9 mouse cellular contexts compared by ENCODE assay signal in the genomic region with DNA sequence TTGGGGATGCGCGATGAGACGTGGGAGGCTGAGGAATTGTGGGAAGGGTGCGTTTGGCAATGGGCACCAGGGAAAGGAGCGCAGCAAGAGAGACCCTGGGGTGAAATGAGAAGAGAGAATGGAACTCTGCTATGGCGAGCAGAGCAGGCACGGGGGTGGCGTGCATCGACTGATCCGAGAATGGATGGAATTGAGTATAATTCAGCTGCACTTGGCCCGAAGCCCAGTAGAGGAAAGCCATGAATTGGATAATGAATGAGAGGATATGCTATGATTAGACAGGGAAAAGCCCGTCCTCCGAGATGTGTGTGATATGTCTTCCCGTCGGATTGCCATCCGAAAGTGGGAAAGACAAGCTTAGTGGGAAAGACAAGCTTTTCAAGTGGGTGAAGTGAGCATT. TPM values are rescaled to one million over a fixed set of nuclear protein-coding genes. Genes with fewer than 3 reads are reported as not detected.
DNase-seq lines count a peak whose midpoint lies in the region; ATAC-seq and TF ChIP-seq lines count a peak whose summit lies in the region.
"Had no signal": no experiment of that assay in that cellular context is flagged by ENCODE, and none has a peak within 500 bp of the region (broad histone marks: within the 10 kb centered on the region; RNA-seq: fewer than 3 reads in every experiment).

No protein-coding gene starts in this region.

- ATAC-seq in forebrain, embryonic 14.5 days: peak; percentile 54
- ATAC-seq in lung, postnatal 0 days: no peak
- ATAC-seq in megakaryocyte progenitor cell, adult 5-6 weeks (replicated peaks; ENCODE audit: poor library complexity): no peak
- ATAC-seq in activated CD4-positive, CD25-positive, alpha-beta regulatory T cell, adult 4 months: no peak

- H3K9me3 ChIP-seq in forebrain, embryonic 14.5 days (replicated peaks; ENCODE audit: control insufficient read depth, low read length): no peaks in the 10 kb centered on the region
- peaks cover 3% of the 10 kb centered on the region; the same call in 1 of the 2 replicates for H3K9me3 ChIP-seq in forebrain, embryonic 10.5 days
- H3K9me3 ChIP-seq in lung, postnatal 0 days (ENCODE audit: low read length): no peaks in the 10 kb centered on the region

- DNase-seq in forebrain, embryonic 14.5 days (ENCODE audit: low spot score): peak; percentile 72
- DNase-seq in forebrain, embryonic 10.5 days (ENCODE audit: extremely low spot score, low spot score): no peak
- peak; percentile 19 for DNase-seq in lung, postnatal 0 days (ENCODE audit: low spot score)
- no peak for DNase-seq in lung, adult 18-20 months
- DNase-seq in layer of hippocampus, adult 9-11 months: peak; percentile 28
- peak; percentile 40 for DNase-seq in right cerebral cortex, postnatal 25 days

- no peaks in the 10 kb centered on the region for H3K27me3 ChIP-seq in forebrain, embryonic 14.5 days (replicated peaks; ENCODE audit: control insufficient read depth, insufficient read depth, low read length)
- no peaks in the 10 kb centered on the region for H3K27me3 ChIP-seq in forebrain, embryonic 10.5 days (ENCODE audit: poor library complexity, severe bottlenecking)
- H3K27me3 ChIP-seq in lung, postnatal 0 days (replicated peaks; ENCODE audit: insufficient read depth, low read length): no peaks in the 10 kb centered on the region
- H3K27me3 ChIP-seq: megakaryocyte, embryonic 14.5 days had no signal

- WGBS in forebrain, embryonic 14.5 days: 56% methylated on average over 16 of the region's 16 CpGs
- 93% methylated on average over 16 of the region's 16 CpGs for WGBS in forebrain, embryonic 10.5 days
- WGBS in lung, postnatal 0 days: 51% methylated on average over 16 of the region's 16 CpGs

- no peak for TF ChIP-seq EP300 in lung, postnatal 0 days (IDR thresholded peaks at IDR 0.05)

- TF ChIP-seq CTCF in lung, postnatal 0 days (IDR thresholded peaks at IDR 0.05): no peak

- no peak overlapping the region for H3K4me2 ChIP-seq in forebrain, embryonic 14.5 days (ENCODE audit: low read length)
- no peak overlapping the region for H3K4me2 ChIP-seq in lung, postnatal 0 days (replicated peaks; ENCODE audit: low read depth, low read length)

- no peak overlapping the region for H3K4me3 ChIP-seq in forebrain, embryonic 14.5 days (ENCODE audit: low read depth, low read length)
- no peak overlapping the region for H3K4me3 ChIP-seq in forebrain, embryonic 10.5 days
- no peak overlapping the region for H3K4me3 ChIP-seq in lung, postnatal 0 days (ENCODE audit: low read depth, low read length)
- H3K4me3 ChIP-seq: megakaryocyte, embryonic 14.5 days had no signal

- H3K4me1 ChIP-seq in forebrain, embryonic 14.5 days (ENCODE audit: control insufficient read depth, insufficient read depth, low read length): no peaks in the 10 kb centered on the region
- H3K4me1 ChIP-seq in forebrain, embryonic 10.5 days: peaks cover 5% of the 10 kb centered on the region
- no peaks in the 10 kb centered on the region for H3K4me1 ChIP-seq in lung, postnatal 0 days (ENCODE audit: insufficient read depth, low read depth, low read length)
- H3K4me1 ChIP-seq: megakaryocyte, embryonic 14.5 days had no signal

- no peaks in the 10 kb centered on the region for H3K36me3 ChIP-seq in forebrain, embryonic 14.5 days (ENCODE audit: control insufficient read depth, insufficient read depth, low read length)
- H3K36me3 ChIP-seq in forebrain, embryonic 10.5 days (replicated peaks): no peaks in the 10 kb centered on the region
- H3K36me3 ChIP-seq in lung, postnatal 0 days (ENCODE audit: insufficient read depth, low read length): no peaks in the 10 kb centered on the region

- H3K27ac ChIP-seq in forebrain, embryonic 14.5 days (ENCODE audit: low read depth, low read length): no peak overlapping the region
- H3K27ac ChIP-seq in forebrain, embryonic 10.5 days: no peak overlapping the region
- H3K27ac ChIP-seq in lung, postnatal 0 days (ENCODE audit: low read length): no peak overlapping the region

- no peak overlapping the region for H3K9ac ChIP-seq in forebrain, embryonic 14.5 days (ENCODE audit: low read length)
- H3K9ac ChIP-seq in lung, postnatal 0 days (replicated peaks; ENCODE audit: low read depth): no peak overlapping the region

RNA-seq across cellular contexts. Expression of a gene that starts 26.7 kb away (rescaled TPM):
- polyA plus RNA-seq in forebrain, embryonic 14.5 days (2014; fragmentation: Nextera tagmentation; extraction: Ambion mirVana): 56.0 and 92.9 TPM in 2 replicates
- polyA plus RNA-seq in forebrain, embryonic 10.5 days (2016; fragmentation: Nextera tagmentation; extraction: Ambion mirVana): 1.1 and 1.3 TPM in 2 replicates
- polyA plus RNA-seq in lung, postnatal 0 days (2015; fragmentation: Nextera tagmentation; extraction: Ambion mirVana): 0.57 and 0.82 TPM in 2 replicates
- total RNA-seq in megakaryocyte progenitor cell, adult 5-6 weeks (2015): not detected in 2 replicates
- total RNA-seq in megakaryocyte progenitor cell, adult 5-6 weeks (2017): not detected in 2 replicates
- not detected for polyA plus RNA-seq in activated CD4-positive, CD25-positive, alpha-beta regulatory T cell, adult 4 months (2017; shearing (Covaris generic))

Comparison
In these comparisons a context has a peak if more than half of its experiments do, and no peak if none do; other contexts are left out.
1. DNase-seq: peak in forebrain, embryonic 14.5 days (single experiment), lung, postnatal 0 days (single experiment), layer of hippocampus, adult 9-11 months (single experiment) and right cerebral cortex, postnatal 25 days (single experiment); none in forebrain, embryonic 10.5 days (single experiment) and lung, adult 18-20 months (0 of 2).
2. RNA of a gene that starts 26.7 kb away (polyA plus RNA-seq): 56.0 to 92.9 TPM in forebrain, embryonic 14.5 days; 1.1 to 1.3 TPM in forebrain, embryonic 10.5 days, 0.57 to 0.82 TPM in lung, postnatal 0 days and not detected in activated CD4-positive, CD25-positive, alpha-beta regulatory T cell, adult 4 months; every median in the first group is over 10 times any median in the second.